Mouse (Mus musculus): ENCODE measurements around the gene Nxpe3. TPM values are rescaled to one million over a fixed set of nuclear protein-coding genes. Genes with fewer than 3 reads are reported as not detected.

The Nxpe3 gene
- polyA plus RNA-seq, 1 experiment from 2014 or later = 0.51 TPM

GRCm38 (mm10) chr16:55817717-55818515, 77.2 kb downstream of the Nxpe3 start:
- peaks cover 51% of the 10 kb centered on the region for H3K36me3 ChIP-seq
- no peak overlapping the region for H3K9ac ChIP-seq
- H3K4me3 ChIP-seq (replicated peaks) = no peak overlapping the region
- WGBS (ENCODE audit: insufficient replicate concordance) = 86% methylated on average over 28 of the region's 28 CpGs
- ATAC-seq (ENCODE audit: low read depth) (no peak), DNase-seq (no peak)
- H3K9me3 ChIP-seq (replicated peaks) = no peaks in the 10 kb centered on the region
- H3K4me2 ChIP-seq = no peak overlapping the region
- no peak overlapping the region for H3K27ac ChIP-seq
- peaks cover 23% of the 10 kb centered on the region for H3K27me3 ChIP-seq
- peaks cover 10% of the 10 kb centered on the region; the same call in 1 of the 2 replicates for H3K4me1 ChIP-seq (replicated peaks)

- no peak for DNase-seq
- H3K36me3 ChIP-seq = peaks cover 60% of the 10 kb centered on the region
- no peak overlapping the region for H3K4me3 ChIP-seq (replicated peaks)
- ATAC-seq (ENCODE audit: low read depth) = no peak
- peaks cover 13% of the 10 kb centered on the region for H3K27me3 ChIP-seq
- H3K9ac ChIP-seq = no peak overlapping the region
- no peaks in the 10 kb centered on the region for H3K9me3 ChIP-seq (replicated peaks)
- WGBS (ENCODE audit: insufficient replicate concordance) = 73% methylated on average over 13 of the region's 13 CpGs
- no peak overlapping the region for H3K4me2 ChIP-seq
- peaks cover 7% of the 10 kb centered on the region; the same call in 1 of the 2 replicates for H3K4me1 ChIP-seq (replicated peaks)
- no peak overlapping the region for H3K27ac ChIP-seq
Observed at GRCm38 (mm10) chr16:55816202-55816941, 78.7 kb downstream of the Nxpe3 start.

GRCm38 (mm10) chr16:55815466-55815865, 79.6 kb downstream of the Nxpe3 start:
- no peak for DNase-seq
- Histone ChIP-seq H3K9ac (no peak overlapping the region), H3K9me3 (replicated peaks) (no peaks in the 10 kb centered on the region), H3K27me3 (peaks cover 3% of the 10 kb centered on the region), H3K4me2 (no peak overlapping the region), H3K36me3 (peaks cover 62% of the 10 kb centered on the region), H3K4me1 (replicated peaks) (0 out of 2 replicates have a peak, but pooled peaks cover 4% of the 10 kb centered on the region), H3K4me3 (replicated peaks) (no peak overlapping the region), H3K27ac (no peak overlapping the region)
- no peak for ATAC-seq (ENCODE audit: low read depth)
- WGBS (ENCODE audit: insufficient replicate concordance) = 80% methylated on average over 14 of the region's 14 CpGs

GRCm38 (mm10) chr16:55814686-55815085, 80.4 kb downstream of the Nxpe3 start:
- ATAC-seq (ENCODE audit: low read depth) = no peak
- no peak overlapping the region for H3K4me3 ChIP-seq (replicated peaks)
- H3K36me3 ChIP-seq = peaks cover 63% of the 10 kb centered on the region
- no peak overlapping the region for H3K4me2 ChIP-seq
- H3K27ac ChIP-seq = no peak overlapping the region
- H3K9ac ChIP-seq = no peak overlapping the region
- 0 out of 2 replicates have a peak, but pooled peaks cover 4% of the 10 kb centered on the region for H3K4me1 ChIP-seq (replicated peaks)
- no peaks in the 10 kb centered on the region for H3K9me3 ChIP-seq (replicated peaks)
- 80% methylated on average over 6 of the region's 6 CpGs for WGBS (ENCODE audit: insufficient replicate concordance)
- H3K27me3 ChIP-seq = no peaks in the 10 kb centered on the region
- DNase-seq = no peak

GRCm38 (mm10) chr16:55813916-55814315, 81.2 kb downstream of the Nxpe3 start:
- Histone ChIP-seq H3K4me3 (replicated peaks) (no peak overlapping the region), H3K4me2 (no peak overlapping the region), H3K27me3 (no peaks in the 10 kb centered on the region), H3K9me3 (replicated peaks) (no peaks in the 10 kb centered on the region), H3K9ac (no peak overlapping the region), H3K27ac (no peak overlapping the region), H3K4me1 (replicated peaks) (no peaks in the 10 kb centered on the region), H3K36me3 (peaks cover 63% of the 10 kb centered on the region)
- 83% methylated on average over 15 of the region's 15 CpGs for WGBS (ENCODE audit: insufficient replicate concordance)
- ATAC-seq (ENCODE audit: low read depth) (no peak), DNase-seq (no peak)

- ATAC-seq (ENCODE audit: low read depth) (no peak), DNase-seq (no peak)
- Histone ChIP-seq H3K27ac (no peak overlapping the region), H3K9ac (no peak overlapping the region), H3K36me3 (peaks cover 49% of the 10 kb centered on the region), H3K9me3 (replicated peaks) (no peaks in the 10 kb centered on the region), H3K4me2 (no peak overlapping the region), H3K4me1 (replicated peaks) (no peaks in the 10 kb centered on the region), H3K4me3 (replicated peaks) (no peak overlapping the region), H3K27me3 (no peaks in the 10 kb centered on the region)
- 30% methylated on average over 6 of the region's 6 CpGs for whole genome bisulfite sequencing (ENCODE audit: insufficient replicate concordance)
Observed at GRCm38 (mm10) chr16:55811792-55812191, 83.3 kb downstream of the Nxpe3 start.

GRCm38 (mm10) chr16:55809779-55810514, 85.1 kb downstream of the Nxpe3 start:
- Histone ChIP-seq H3K4me2 (no peak overlapping the region), H3K4me3 (replicated peaks) (no peak overlapping the region), H3K36me3 (peaks cover 31% of the 10 kb centered on the region), H3K27ac (no peak overlapping the region), H3K27me3 (no peaks in the 10 kb centered on the region), H3K4me1 (replicated peaks) (no peaks in the 10 kb centered on the region), H3K9ac (no peak overlapping the region), H3K9me3 (replicated peaks) (no peaks in the 10 kb centered on the region)
- DNase-seq (no peak), ATAC-seq (ENCODE audit: low read depth) (no peak)
- 77% methylated on average over 9 of the region's 9 CpGs for WGBS (ENCODE audit: insufficient replicate concordance)

- no peak overlapping the region for H3K4me3 ChIP-seq (replicated peaks)
- no peak overlapping the region for H3K9ac ChIP-seq
- WGBS (ENCODE audit: insufficient replicate concordance) = 80% methylated on average over 6 of the region's 6 CpGs
- no peak overlapping the region for H3K27ac ChIP-seq
- peaks cover 25% of the 10 kb centered on the region for H3K36me3 ChIP-seq
- H3K4me2 ChIP-seq = no peak overlapping the region
- H3K9me3 ChIP-seq (replicated peaks) = no peaks in the 10 kb centered on the region
- ATAC-seq (ENCODE audit: low read depth) (no peak), DNase-seq (no peak)
- H3K27me3 ChIP-seq = no peaks in the 10 kb centered on the region
- no peaks in the 10 kb centered on the region for H3K4me1 ChIP-seq (replicated peaks)
Observed at GRCm38 (mm10) chr16:55809345-55809744, 85.7 kb downstream of the Nxpe3 start.

GRCm38 (mm10) chr16:55807505-55807932, 87.6 kb downstream of the Nxpe3 start:
- ATAC-seq (ENCODE audit: low read depth) = no peak
- 21% methylated on average over 6 of the region's 6 CpGs for WGBS (ENCODE audit: insufficient replicate concordance)
- no peak overlapping the region for H3K4me3 ChIP-seq (replicated peaks)
- H3K27me3 ChIP-seq = no peaks in the 10 kb centered on the region
- H3K9me3 ChIP-seq (replicated peaks) = no peaks in the 10 kb centered on the region
- H3K36me3 ChIP-seq = peaks cover 9% of the 10 kb centered on the region
- H3K4me2 ChIP-seq = no peak overlapping the region
- no peak for DNase-seq
- H3K9ac ChIP-seq = no peak overlapping the region
- H3K4me1 ChIP-seq (replicated peaks) = no peaks in the 10 kb centered on the region
- H3K27ac ChIP-seq = no peak overlapping the region

- DNase-seq (no peak), ATAC-seq (ENCODE audit: low read depth) (no peak)
- Histone ChIP-seq H3K4me1 (replicated peaks) (no peaks in the 10 kb centered on the region), H3K4me3 (replicated peaks) (no peak overlapping the region), H3K9me3 (replicated peaks) (no peaks in the 10 kb centered on the region), H3K4me2 (no peak overlapping the region), H3K27me3 (no peaks in the 10 kb centered on the region), H3K36me3 (no peaks in the 10 kb centered on the region), H3K27ac (no peak overlapping the region), H3K9ac (no peak overlapping the region)
- whole genome bisulfite sequencing (ENCODE audit: insufficient replicate concordance) = 38% methylated on average over 1 of the region's 1 CpGs
Observed at GRCm38 (mm10) chr16:55804799-55805198, 90.3 kb downstream of the Nxpe3 start.

GRCm38 (mm10) chr16:55801629-55802028, 93.5 kb downstream of the Nxpe3 start:
- no peak for ATAC-seq (ENCODE audit: low read depth)
- H3K4me3 ChIP-seq (replicated peaks) = no peak overlapping the region
- WGBS (ENCODE audit: insufficient replicate concordance) = 50% methylated on average over 1 of the region's 1 CpGs

More at GRCm38 (mm10) chr16:55801629-55802028, 93.5 kb downstream of the Nxpe3 start:
- Histone ChIP-seq H3K27me3 (no peaks in the 10 kb centered on the region), H3K4me2 (no peak overlapping the region), H3K4me1 (replicated peaks) (no peaks in the 10 kb centered on the region), H3K9ac (no peak overlapping the region), H3K9me3 (replicated peaks) (no peaks in the 10 kb centered on the region), H3K27ac (no peak overlapping the region), H3K36me3 (no peaks in the 10 kb centered on the region)
- no peak for DNase-seq

Data from liver, embryonic 13.5 days (tissue).